Mouse (Mus musculus): Measurements from ENCODE around the gene Atp6v0a2. TPM values are rescaled to one million over a fixed set of nuclear protein-coding genes. Genes with fewer than 3 reads are reported as not detected.

The Atp6v0a2 gene
- total RNA-seq, 2 experiments from 2014 or later, result 18.8 to 24.3 TPM

Other genes with a start within 250 kb of the Atp6v0a2 start
- gene Sbno1, start 202.6 kb upstream of the Atp6v0a2 start, total RNA-seq (2021), result 10 to 100 TPM; 32.4 to 35.6 TPM
- gene Kmt5a, start 188.6 kb upstream of the Atp6v0a2 start, total RNA-seq (2021), result 10 to 100 TPM; 56.4 to 66.0 TPM
- gene Rilpl2, start 150.2 kb upstream of the Atp6v0a2 start, total RNA-seq (2021), result 1 to 10 TPM; 4.2 to 4.6 TPM
- gene Snrnp35, start 145.4 kb upstream of the Atp6v0a2 start, total RNA-seq (2021), result 10 to 100 TPM; 27.3 to 28.4 TPM
- gene Rilpl1, start 97.2 kb upstream of the Atp6v0a2 start, total RNA-seq (2021), result 10 to 100 TPM; 61.8 to 96.0 TPM
- 100 to 1,000 TPM; 138 to 152 TPM for gene Tmed2, start 87.9 kb upstream of the Atp6v0a2 start, total RNA-seq (2021)
- gene Ddx55, start 75.7 kb upstream of the Atp6v0a2 start, total RNA-seq (2021), result 1 to 10 TPM; 3.5 to 4.1 TPM
- 10 to 100 TPM; 40.2 to 42.9 TPM for gene Eif2b1, start 49.4 kb upstream of the Atp6v0a2 start, total RNA-seq (2021)
- gene Gtf2h3, start 49.4 kb upstream of the Atp6v0a2 start, total RNA-seq (2021), result 10 to 100 TPM; 14.9 to 15.0 TPM
- gene Dnah10, start 96.5 kb downstream of the Atp6v0a2 start, total RNA-seq (2021), result under 1 TPM; 0.02 to 0.10 TPM
- under 1 TPM; 0.24 to 0.80 TPM for gene Ccdc92, start 233.8 kb downstream of the Atp6v0a2 start, total RNA-seq (2021)
- gene Zfp664, start 234.1 kb downstream of the Atp6v0a2 start, total RNA-seq (2021), result 10 to 100 TPM; 19.6 to 20.8 TPM